Mouse (Mus musculus): ENCODE results near the gene Glis2. TPM values are rescaled to one million over a fixed set of nuclear protein-coding genes. Genes with fewer than 3 reads are reported as not detected.

Glis2 gene
- total RNA-seq, 2 experiments from 2014 or later, result 16.3 to 18.0 TPM

DNA sequence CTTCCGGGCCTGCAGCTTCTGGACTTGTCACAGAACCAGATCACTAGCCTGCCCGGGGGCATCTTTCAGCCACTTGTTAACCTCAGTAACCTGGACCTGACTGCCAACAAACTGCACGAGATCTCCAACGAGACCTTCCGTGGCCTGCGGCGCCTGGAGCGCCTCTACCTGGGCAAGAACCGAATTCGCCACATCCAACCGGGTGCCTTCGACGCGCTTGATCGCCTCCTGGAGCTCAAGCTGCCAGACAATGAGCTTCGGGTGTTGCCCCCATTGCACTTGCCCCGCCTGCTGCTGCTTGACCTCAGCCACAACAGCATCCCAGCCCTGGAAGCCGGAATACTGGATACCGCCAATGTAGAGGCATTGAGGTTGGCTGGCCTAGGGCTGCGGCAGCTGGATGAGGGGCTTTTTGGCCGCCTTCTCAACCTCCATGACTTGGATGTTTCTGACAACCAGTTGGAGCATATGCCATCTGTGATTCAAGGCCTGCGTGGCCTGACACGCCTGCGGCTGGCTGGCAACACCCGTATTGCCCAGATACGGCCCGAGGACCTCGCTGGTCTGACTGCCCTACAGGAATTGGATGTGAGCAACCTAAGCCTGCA is 54.0 kb downstream of the Glis2 start:
- DNase-seq (ENCODE audit: low spot score in 2 of 2), result no peak
- intact Hi-C loops (cut with DNase I), result no loop called here

DNA sequence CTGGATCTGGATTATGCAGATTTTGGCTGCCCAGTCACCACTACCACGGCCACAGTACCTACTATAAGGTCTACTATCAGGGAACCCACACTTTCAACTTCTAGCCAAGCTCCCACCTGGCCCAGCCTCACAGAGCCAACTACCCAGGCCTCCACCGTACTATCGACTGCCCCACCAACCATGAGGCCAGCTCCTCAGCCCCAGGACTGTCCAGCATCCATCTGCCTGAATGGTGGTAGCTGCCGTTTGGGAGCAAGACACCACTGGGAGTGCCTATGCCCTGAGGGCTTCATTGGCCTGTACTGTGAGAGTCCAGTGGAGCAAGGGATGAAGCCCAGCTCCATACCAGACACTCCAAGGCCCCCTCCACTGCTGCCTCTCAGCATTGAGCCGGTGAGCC is 54.7 kb downstream of the Glis2 start:
- intact Hi-C loops (cut with DNase I), result no loop called here
- no peak for DNase-seq (ENCODE audit: low spot score in 2 of 2)

- no peak for DNase-seq (ENCODE audit: low spot score in 2 of 2)
- intact Hi-C loops (cut with DNase I), result no loop called here
Observed at GRCm38 (mm10) chr16:4649692-4650091, 55.2 kb downstream of the Glis2 start.

GRCm38 (mm10) chr16:4650161-4650560 is 55.6 kb downstream of the Glis2 start:
- DNase-seq (ENCODE audit: low spot score in 2 of 2), result no peak
- intact Hi-C loops (cut with DNase I), result no loop called here

DNA sequence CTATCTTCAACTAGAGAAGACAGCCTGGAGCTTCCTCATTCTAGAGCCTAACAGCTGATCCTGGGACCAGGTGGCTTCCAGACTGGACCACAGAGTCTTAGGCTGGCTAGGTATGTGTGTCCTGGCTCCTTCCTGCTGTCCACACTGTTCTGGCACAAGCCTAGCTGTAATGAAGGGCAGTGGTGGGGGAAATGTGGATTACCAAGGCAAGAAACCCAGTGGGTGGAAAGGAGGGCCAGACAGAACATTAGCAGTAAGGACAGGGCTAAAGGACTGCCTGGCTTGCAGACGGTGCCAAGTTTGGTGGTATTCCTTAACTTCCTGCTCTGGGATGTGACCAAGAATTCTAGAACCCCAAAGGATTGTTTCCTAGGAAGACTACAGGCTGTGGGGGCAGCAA is 56.6 kb downstream of the Glis2 start:
- intact Hi-C loops (cut with DNase I), result no loop called here
- no peak for DNase-seq (ENCODE audit: low spot score in 2 of 2)

DNA sequence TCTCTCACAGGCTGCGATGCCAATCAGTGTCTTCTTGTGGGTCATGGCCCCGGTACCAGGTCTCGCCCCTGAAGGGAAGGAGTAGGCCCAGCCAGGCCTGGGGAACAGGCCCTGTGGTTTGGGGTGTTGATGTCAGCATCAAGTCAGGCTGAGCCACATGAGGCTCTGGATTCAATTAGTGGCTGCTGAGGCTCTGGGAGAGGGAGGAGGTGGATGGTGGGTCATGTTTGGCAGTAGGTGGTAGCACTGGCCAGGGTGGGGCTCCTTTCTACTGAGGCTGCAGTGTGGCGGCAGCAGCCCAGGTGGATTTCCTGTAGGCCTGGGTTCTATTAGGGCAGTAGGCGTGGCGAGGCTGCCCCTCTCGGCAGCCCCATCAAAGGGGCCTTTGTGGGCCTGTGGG is 57.1 kb downstream of the Glis2 start:
- no peak for DNase-seq (ENCODE audit: low spot score in 2 of 2)
- intact Hi-C loops (cut with DNase I), result no loop called here

- DNase-seq (ENCODE audit: low spot score in 2 of 2), result no peak
- intact Hi-C loops (cut with DNase I), result no loop called here
Observed at GRCm38 (mm10) chr16:4652707-4653416, 58.3 kb downstream of the Glis2 start.

GRCm38 (mm10) chr16:4654706-4655105 is 60.2 kb downstream of the Glis2 start:
- DNase-seq (ENCODE audit: low spot score in 2 of 2), result no peak
- intact Hi-C loops (cut with DNase I), result no loop called here

- intact Hi-C loops (cut with DNase I), result no loop called here
- no peak for DNase-seq (ENCODE audit: low spot score in 2 of 2)
Observed at GRCm38 (mm10) chr16:4655251-4655734, 60.8 kb downstream of the Glis2 start.

DNA sequence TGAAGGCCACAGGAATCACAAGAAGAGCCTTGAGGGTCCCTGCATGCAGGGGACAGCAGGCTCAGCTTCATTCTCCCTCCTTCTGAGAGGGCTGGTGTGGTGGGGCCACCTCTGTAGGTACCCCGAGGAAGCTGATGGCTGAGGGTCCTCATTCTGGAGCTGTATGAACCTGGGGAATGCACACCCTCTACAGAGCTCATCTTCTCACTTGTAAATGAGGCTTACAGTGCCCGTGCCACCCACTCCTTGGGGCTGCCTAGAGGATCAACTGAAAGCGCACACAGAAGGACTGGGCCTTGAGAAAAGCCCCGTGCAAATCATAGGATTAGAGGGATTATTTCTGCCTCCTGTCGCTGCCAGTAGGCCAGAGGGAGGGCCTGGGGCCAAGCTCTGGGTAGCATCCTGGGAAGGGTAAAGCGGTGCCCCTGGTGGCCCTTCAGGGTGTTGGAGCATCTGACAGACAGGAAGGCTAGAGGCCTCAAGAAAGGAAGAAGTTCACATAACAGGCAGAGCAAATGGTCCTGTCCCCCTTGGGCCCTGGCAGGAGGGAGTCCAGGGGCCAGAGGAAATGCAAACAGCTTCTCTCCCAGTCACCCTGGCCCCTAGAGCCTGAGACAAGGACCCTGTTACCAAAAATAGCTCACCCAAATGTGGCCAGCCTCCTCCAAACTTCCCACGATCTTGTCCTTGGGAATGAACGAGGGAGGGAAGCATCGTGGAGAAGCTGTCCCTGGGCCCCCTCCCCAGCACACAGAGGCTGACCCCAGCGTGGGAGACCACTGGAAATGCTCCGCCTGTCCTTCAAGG is 61.5 kb downstream of the Glis2 start:
- intact Hi-C loops (cut with DNase I), result no loop called here
- no peak for DNase-seq (ENCODE audit: low spot score in 2 of 2)

- DNase-seq (ENCODE audit: low spot score in 2 of 2), result no peak
- intact Hi-C loops (cut with DNase I), result no loop called here
Observed at GRCm38 (mm10) chr16:4656571-4657081, 62.1 kb downstream of the Glis2 start.

GRCm38 (mm10) chr16:4658781-4659245 is 64.3 kb downstream of the Glis2 start:
- DNase-seq (ENCODE audit: low spot score in 2 of 2), result peak in 1 of 2 experiments; percentile 40
- intact Hi-C loops (cut with DNase I), result no loop called here

DNA sequence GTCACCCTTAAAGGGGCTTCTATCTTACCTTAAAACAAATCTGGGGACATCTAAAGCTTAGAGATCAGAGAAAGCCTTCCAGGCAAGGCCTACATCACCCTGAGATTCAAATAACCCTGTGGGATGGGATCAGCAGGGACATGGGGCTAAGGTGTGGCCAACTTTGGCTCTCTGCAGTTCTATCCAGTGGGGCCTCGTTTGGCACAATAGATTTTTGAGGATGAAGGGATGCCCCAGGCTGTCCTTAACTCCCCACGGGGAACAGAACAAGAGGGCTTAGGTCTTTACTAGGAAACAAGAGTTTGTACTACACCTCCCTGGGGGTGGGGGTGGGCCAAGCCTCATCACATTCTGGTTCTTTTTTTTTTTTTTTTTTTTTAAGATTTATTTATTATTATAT is 64.8 kb downstream of the Glis2 start:
- intact Hi-C loops (cut with DNase I), result no loop called here
- no peak for DNase-seq (ENCODE audit: low spot score in 2 of 2)

GRCm38 (mm10) chr16:4661605-4662004 is 67.1 kb downstream of the Glis2 start:
- intact Hi-C loops (cut with DNase I), result loop anchor here (5.0 kb wide), 1 partner anchor 109 kb away; no protein-coding TSS in a partner anchor

DNA sequence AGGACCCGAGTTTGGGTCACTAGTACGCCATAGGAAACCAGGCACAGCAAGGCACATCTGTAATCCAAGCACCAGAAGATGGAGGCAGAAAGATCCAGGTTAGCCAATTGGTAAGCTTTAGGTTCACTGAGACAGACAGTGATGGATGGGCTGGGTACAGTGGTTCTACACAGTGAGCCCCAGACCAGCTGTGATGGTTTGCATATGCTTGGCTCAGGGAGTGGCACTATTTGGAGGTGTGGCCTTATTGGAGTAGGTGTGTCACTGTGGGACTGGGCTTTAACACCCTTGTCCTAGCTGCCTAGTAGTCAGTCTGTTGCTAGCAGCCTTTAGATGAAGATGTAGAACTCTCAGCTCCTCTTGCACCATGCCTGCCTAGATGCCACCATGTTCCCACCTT is 69.3 kb downstream of the Glis2 start:
- intact Hi-C loops (cut with DNase I), result loop anchor here (5.0 kb wide), 1 partner anchor 112 kb away; no protein-coding TSS in a partner anchor
- no peak for DNase-seq (ENCODE audit: low spot score in 2 of 2)

More at GRCm38 (mm10) chr16:4661605-4662004, 67.1 kb downstream of the Glis2 start:
- no peak for DNase-seq (ENCODE audit: low spot score in 2 of 2)

- intact Hi-C loops (cut with DNase I), result no loop called here
- no peak for DNase-seq (ENCODE audit: low spot score in 2 of 2)
Observed at GRCm38 (mm10) chr16:4665726-4666125, 71.2 kb downstream of the Glis2 start.

DNA sequence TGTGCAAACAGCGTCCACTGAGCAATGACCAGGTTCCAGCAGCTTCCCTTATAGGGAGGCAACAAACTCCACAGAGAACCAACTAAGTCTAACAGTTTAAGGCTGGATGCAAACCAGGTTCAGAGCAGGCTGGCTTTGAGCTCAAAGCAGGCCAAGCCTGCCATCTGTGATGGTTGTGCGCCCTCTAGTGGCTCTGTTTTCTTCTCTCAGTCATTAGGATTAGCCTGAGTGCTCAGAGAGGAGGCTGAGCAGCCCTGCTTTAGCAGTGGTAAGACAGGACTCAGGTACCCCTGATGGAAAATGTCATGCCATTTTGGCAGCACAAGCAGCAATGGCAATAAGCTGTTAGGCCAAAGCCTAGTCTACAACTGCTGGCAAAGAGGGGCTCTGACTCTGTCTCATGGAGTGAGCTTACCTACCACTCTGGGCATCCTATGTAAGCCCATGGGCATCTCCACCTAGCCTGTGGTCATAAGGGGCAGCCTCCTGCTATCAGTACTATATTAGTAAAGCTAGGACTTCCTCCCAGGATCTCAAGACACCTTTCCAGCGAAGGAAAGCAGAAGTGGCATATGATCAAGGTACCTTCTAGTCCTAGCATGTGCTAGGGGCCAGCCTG is 72.8 kb downstream of the Glis2 start:
- peak; percentile 90 to 93 for DNase-seq (ENCODE audit: low spot score in 2 of 2)
- intact Hi-C loops (cut with DNase I), result loop anchor here (1.0 kb wide), 1 partner anchor 37 kb away; no protein-coding TSS in a partner anchor

DNA sequence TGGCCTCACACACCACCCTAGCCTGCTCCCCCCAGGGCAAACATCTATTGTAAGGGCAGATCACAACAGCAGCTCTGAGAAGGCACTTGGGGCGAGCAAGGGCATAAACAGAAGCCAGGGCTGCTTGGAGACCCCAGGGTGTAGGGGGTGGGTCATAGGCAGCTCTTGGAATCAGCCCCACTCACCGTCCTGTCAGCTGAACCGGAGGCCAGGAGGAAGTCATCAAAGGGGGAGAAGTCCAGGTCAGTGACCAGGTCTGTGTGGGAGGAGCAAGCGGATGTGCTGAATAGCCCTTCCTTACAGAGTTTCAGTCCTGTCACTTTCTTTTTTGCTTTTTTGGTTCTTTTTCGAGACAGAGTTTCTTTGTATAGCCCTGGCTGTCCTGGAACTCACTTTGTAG is 75.8 kb downstream of the Glis2 start:
- intact Hi-C loops (cut with DNase I), result no loop called here
- no peak for DNase-seq (ENCODE audit: low spot score in 2 of 2)

DNA sequence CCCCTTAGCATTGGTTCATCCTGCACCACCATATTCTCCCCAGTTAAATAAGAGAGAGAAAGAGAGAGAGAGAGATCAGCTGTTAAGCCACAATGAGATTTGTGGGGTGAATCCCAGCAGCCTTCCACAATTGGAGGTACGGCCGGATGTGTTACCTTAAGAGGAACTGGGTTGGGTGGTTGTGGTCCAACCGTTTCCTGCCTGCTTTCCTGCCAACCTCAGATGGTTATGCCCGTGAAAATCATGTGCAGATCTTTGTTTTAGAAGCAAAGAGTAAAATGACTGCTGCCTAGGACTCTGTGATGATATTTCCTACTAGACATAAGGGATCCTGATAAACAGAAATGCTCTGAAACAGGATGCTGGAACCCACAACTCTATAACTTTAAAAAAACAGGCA is 79.6 kb downstream of the Glis2 start:
- no peak for DNase-seq (ENCODE audit: low spot score in 2 of 2)
- intact Hi-C loops (cut with DNase I), result no loop called here

All from left cerebral cortex, postnatal 14 days (tissue).